Mouse (Mus musculus) testis, adult 2 months (tissue): ENCODE measurements at regions not wholly inside any gene's neighbourhood (a gene's known extent, or its start where the extent isn't known, plus 50 kb on each side); places are given as distances from the start of the nearest gene placed in this dataset.

Experiments used
- CTCF ChIP-seq: fragments of 200-500 bp; IDR thresholded peaks from 2 replicates; pipeline ENCODE4 v1.5.1; 2012; ENCODE audit warnings: low read depth, mild to moderate bottlenecking, inconsistent platforms, low read length, moderate library complexity; ENCODE audit not compliant: control insufficient read depth, insufficient read depth, insufficient replicate concordance
- POLR2A ChIP-seq: fragments of 200-500 bp; IDR thresholded peaks from 2 replicates; pipeline ENCODE4 v1.6.1; 2012; ENCODE audit warnings: low read depth, mild to moderate bottlenecking, inconsistent platforms, low read length, moderate library complexity; ENCODE audit not compliant: control insufficient read depth

DNA sequence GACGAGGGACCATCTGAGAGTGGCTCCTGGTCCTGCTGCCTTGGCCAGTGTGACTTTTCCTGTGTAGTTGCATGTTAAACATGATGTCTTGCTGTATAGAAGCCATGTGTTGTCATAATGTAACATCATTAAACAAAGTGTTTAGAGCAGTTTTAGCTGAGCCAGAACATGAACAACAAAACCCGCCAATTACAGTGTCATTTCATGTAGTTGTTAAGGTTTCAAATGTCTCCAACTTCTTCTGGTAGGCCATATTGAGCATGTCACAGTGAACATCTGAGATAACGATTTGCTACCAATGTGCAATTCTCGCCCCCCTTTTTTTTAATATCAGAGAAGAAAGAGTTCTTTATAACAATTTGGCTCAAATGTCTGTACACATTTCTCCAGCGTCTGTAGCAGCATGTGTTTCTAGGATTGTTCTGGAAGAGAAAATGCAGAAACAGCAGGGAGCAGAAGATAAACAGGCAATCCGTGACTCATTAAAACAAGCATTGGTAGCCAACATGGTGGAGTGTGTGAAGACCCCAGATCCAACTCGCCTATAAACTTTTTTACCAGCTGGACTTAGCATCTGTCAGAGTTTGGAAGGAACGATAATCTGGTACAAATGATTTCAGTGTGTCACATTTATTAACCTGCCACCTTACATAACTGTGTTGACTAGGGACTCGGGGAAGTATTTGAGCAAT is 115.2 kb downstream of the Olig3 start:
- TF ChIP-seq CTCF, result no peak
- no peak for TF ChIP-seq POLR2A
